Mouse (Mus musculus) heart, postnatal 14 days (tissue): ENCODE results near the gene Olfr699. TPM values are rescaled to one million over a fixed set of nuclear protein-coding genes. Genes with fewer than 3 reads are reported as not detected.
"Not testable (repeated sequence)": the region's sequence is repeated elsewhere in the genome, so short reads cannot be mapped to it uniquely, and the experiment has no call there.

Experiments
- DNase-seq, 2 experiments: peaks; one replicate each; pipeline ENCODE4 v3.0.0; 2021 to 2022
- intact Hi-C: fragments of 180-260 bp; cut with DNase I; formaldehyde crosslinking; loops from one replicate; pipeline ENCODE4 v1.15.1; 2025
- long read RNA-seq, 2 experiments: library from polyadenylated mRNA; stranded (forward); transcript quantifications; one replicate each; pipeline ENCODE4 v2.0.0; 2021
- total RNA-seq, 2 experiments: library from RNA; stranded (reverse); gene quantifications; 2 replicates each; pipeline ENCODE4 v1.2.3; 2021

Gene Olfr699
- total RNA-seq: not detected
- long read RNA-seq, experiment 1: 0 reads
- long read RNA-seq, experiment 2: 0 reads

- intact Hi-C loops: no loop called here
- no peak for DNase-seq
These were observed at the start of gene Olfr699 for GRCm38 (mm10) chr7:106793098-106793497. TSS of gene Olfr699 (minus strand) at chr7:106793198.

GRCm38 (mm10) chr7:106833793-106834192 lies 40.8 kb upstream of the Olfr699 start, which contains the start of gene Olfr702:
TSS of gene Olfr702 (minus strand) at chr7:106833893.
- intact Hi-C loops: no loop called here
- DNase-seq: no peak

GRCm38 (mm10) chr7:106818414-106818813 lies 25.4 kb upstream of the Olfr699 start:
- intact Hi-C loops: no loop called here
- no peak for DNase-seq

GRCm38 (mm10) chr7:106815775-106816174 lies 22.8 kb upstream of the Olfr699 start:
- intact Hi-C loops: no loop called here
- DNase-seq: no peak

- no peak for DNase-seq
- intact Hi-C loops: no loop called here
These were observed 20.8 kb upstream of the Olfr699 start, which contains the start of gene Olfr701 for GRCm38 (mm10) chr7:106813829-106814228. TSS of gene Olfr701 (plus strand) at chr7:106814129.

DNA sequence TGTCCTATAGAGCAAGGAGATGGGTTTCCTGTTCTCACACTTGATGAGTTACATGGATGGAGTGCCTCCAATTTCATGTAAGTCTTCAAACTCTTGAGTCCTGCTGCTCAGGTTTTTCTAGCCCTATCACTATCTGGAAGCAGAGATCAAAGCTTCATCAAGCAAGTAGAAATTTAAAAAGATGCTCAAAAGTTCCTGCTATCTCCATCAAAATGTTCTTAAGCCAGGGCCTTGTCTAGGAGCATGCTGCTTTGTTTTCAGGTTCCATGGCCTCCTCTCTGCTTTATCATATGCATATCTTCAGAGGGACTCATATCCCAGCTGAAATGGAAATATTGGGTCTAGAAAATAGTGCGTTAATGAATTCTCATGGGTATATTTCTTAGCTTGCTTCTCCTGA lies 15.7 kb upstream of the Olfr699 start, which contains the start of gene Olfr700:
TSS of gene Olfr700 (minus strand) at position 101 of the 400 bp plus-strand sequence.
- no peak for DNase-seq
- intact Hi-C loops: no loop called here

- intact Hi-C loops: no loop called here
- no peak for DNase-seq
These were observed 4.7 kb downstream of the Olfr699 start for GRCm38 (mm10) chr7:106788330-106788729.

GRCm38 (mm10) chr7:106761008-106761407 lies 32.0 kb downstream of the Olfr699 start:
- intact Hi-C loops, DNase-seq: not testable (repeated sequence)

DNA sequence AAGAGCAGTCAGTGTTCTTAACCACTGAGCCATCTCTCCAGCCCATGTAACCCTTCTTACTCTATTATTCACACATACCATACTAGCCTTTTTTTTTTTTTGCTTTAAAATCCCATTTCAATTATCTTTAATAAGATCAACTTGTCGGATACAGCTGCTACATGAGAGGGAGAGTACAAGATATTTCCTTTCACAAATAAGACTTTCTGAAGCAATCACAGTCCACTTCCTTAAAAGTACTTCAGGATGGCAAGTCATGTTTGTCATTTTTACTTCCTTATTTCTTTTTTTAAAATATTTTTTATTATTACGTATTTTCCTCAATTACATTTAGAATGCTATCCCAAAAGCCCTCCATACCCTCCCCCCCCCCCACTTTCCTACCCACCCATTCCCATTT lies 34.2 kb downstream of the Olfr699 start:
- no peak for DNase-seq
- intact Hi-C loops: no loop called here

GRCm38 (mm10) chr7:106755297-106755696 lies 37.7 kb downstream of the Olfr699 start, which contains the start of gene Olfr698:
TSS of gene Olfr698 (minus strand) at chr7:106755397.
- no peak for DNase-seq
- intact Hi-C loops: no loop called here

DNA sequence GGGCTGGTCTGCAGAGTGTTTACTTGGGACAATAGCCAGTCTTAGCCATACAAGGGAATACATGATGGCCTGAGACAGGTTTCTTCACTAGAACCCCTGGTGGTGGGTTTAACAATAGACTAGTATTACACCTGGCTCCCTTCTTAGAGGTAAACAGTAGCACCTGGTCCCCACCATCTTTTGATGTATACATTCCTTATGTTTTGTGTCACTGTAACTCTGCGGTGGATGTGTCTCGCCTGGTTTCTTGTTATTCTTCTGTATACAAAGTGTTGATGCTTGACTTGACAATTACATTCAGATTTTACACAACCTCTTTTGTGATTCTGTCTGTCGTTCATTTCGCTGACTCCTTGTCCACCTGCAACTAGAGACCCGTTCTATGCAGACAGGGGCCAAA lies 47.2 kb downstream of the Olfr699 start:
- intact Hi-C loops: no loop called here
- DNase-seq: no peak

GRCm38 (mm10) chr7:106742343-106742742 lies 50.7 kb downstream of the Olfr699 start, which contains the start of gene Olfr697:
TSS of gene Olfr697 (minus strand) at chr7:106742443.
- intact Hi-C loops: no loop called here
- DNase-seq: no peak

Other genes starting within 250 kb of the Olfr699 start
- gene Olfr693, start 112.6 kb downstream of the Olfr699 start, total RNA-seq: not detected
- gene Olfr694, start 101.4 kb downstream of the Olfr699 start, total RNA-seq: not detected
- gene Olfr695, start 76.8 kb downstream of the Olfr699 start, total RNA-seq: not detected
- not detected for gene Olfr697, start 50.8 kb downstream of the Olfr699 start, total RNA-seq
- gene Olfr698, start 37.8 kb downstream of the Olfr699 start, total RNA-seq: not detected
- not detected for gene Olfr700, start 15.6 kb upstream of the Olfr699 start, total RNA-seq
- not detected for gene Olfr701, start 20.9 kb upstream of the Olfr699 start, total RNA-seq
- gene Olfr702, start 40.7 kb upstream of the Olfr699 start, total RNA-seq: not detected
- not detected for gene Olfr703, start 50.2 kb upstream of the Olfr699 start, total RNA-seq
- not detected for gene Olfr704, start 70.0 kb upstream of the Olfr699 start, total RNA-seq
- not detected for gene Olfr705, start 83.7 kb upstream of the Olfr699 start, total RNA-seq
- not detected for gene Olfr706, start 95.0 kb upstream of the Olfr699 start, total RNA-seq
- gene Olfr707, start 108.0 kb upstream of the Olfr699 start, total RNA-seq: not detected
- gene Olfr1532-ps1, start 114.8 kb upstream of the Olfr699 start, total RNA-seq: not detected
- gene Olfr709-ps1, start 139.0 kb upstream of the Olfr699 start, total RNA-seq: not detected
- gene Olfr710, start 155.1 kb upstream of the Olfr699 start, total RNA-seq: not detected
- not detected for gene Olfr6, start 170.7 kb upstream of the Olfr699 start, total RNA-seq
- not detected for gene Olfr711, start 182.3 kb upstream of the Olfr699 start, total RNA-seq
- not detected for gene Olfr2, start 212.9 kb upstream of the Olfr699 start, total RNA-seq
- not detected for gene Olfr713, start 238.0 kb upstream of the Olfr699 start, total RNA-seq